Mouse (Mus musculus): ENCODE results near the gene Ccnd2. TPM values are rescaled to one million over a fixed set of nuclear protein-coding genes. Genes with fewer than 3 reads are reported as not detected.

Ccnd2 gene
- polyA plus RNA-seq, 1 experiment from 2014 or later, result 275 TPM

GRCm38 (mm10) chr6:127106726-127107125, 45.3 kb downstream of the Ccnd2 start:
- Histone ChIP-seq H3K27ac (ENCODE audit: low read depth, low read length) (no peak overlapping the region), H3K27me3 (replicated peaks; ENCODE audit: control insufficient read depth, insufficient read depth, low read length) (peaks cover 13% of the 10 kb centered on the region), H3K4me2 (no peak overlapping the region), H3K4me3 (ENCODE audit: low read depth, low read length) (no peak overlapping the region), H3K4me1 (replicated peaks; ENCODE audit: control insufficient read depth, insufficient read depth, low read length) (no peaks in the 10 kb centered on the region), H3K9me3 (ENCODE audit: control insufficient read depth, low read length) (no peaks in the 10 kb centered on the region), H3K9ac (ENCODE audit: low read depth, low read length) (no peak overlapping the region), H3K36me3 (ENCODE audit: control insufficient read depth, insufficient read depth, low read length) (no peaks in the 10 kb centered on the region)
- DNase-seq (ENCODE audit: low spot score) (no peak), ATAC-seq (replicated peaks; ENCODE audit: low FRiP score) (no peak)
- 69% methylated on average over 5 of the region's 5 CpGs for WGBS

DNA sequence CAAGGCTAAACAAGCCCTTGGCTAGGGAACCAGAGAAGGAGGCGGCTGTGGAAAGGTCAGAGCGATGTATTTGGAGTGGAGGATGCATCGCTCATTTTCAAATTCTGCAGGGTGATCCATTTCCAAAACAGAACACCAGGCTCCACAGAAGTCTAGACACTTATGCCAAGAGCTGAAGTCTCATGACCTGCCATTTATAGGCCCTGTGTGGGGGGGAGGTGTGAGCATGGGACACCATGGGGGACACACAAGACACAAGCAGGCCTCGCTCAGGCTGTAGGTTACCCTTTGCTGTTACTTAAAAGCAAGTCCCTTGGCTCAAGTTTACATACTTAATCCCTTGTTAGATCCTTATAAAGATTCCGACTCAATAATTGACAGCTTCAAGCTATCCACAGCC, 45.8 kb downstream of the Ccnd2 start:
- Histone ChIP-seq H3K4me3 (ENCODE audit: low read depth, low read length) (no peak overlapping the region), H3K27ac (ENCODE audit: low read depth, low read length) (no peak overlapping the region), H3K4me1 (replicated peaks; ENCODE audit: control insufficient read depth, insufficient read depth, low read length) (no peaks in the 10 kb centered on the region), H3K27me3 (replicated peaks; ENCODE audit: control insufficient read depth, insufficient read depth, low read length) (peaks cover 8% of the 10 kb centered on the region), H3K36me3 (ENCODE audit: control insufficient read depth, insufficient read depth, low read length) (no peaks in the 10 kb centered on the region), H3K4me2 (no peak overlapping the region), H3K9ac (ENCODE audit: low read depth, low read length) (no peak overlapping the region), H3K9me3 (ENCODE audit: control insufficient read depth, low read length) (no peaks in the 10 kb centered on the region)
- 85% methylated on average over 5 of the region's 5 CpGs for WGBS
- ATAC-seq (replicated peaks; ENCODE audit: low FRiP score) (no peak), DNase-seq (ENCODE audit: low spot score) (no peak)

- H3K9me3 ChIP-seq (ENCODE audit: control insufficient read depth, low read length), result no peaks in the 10 kb centered on the region
- H3K4me1 ChIP-seq (replicated peaks; ENCODE audit: control insufficient read depth, insufficient read depth, low read length), result no peaks in the 10 kb centered on the region
- no peak overlapping the region for H3K4me2 ChIP-seq
- 0 out of 2 replicates have a peak, but pooled peaks cover under 1% of the 10 kb centered on the region for H3K27me3 ChIP-seq (replicated peaks; ENCODE audit: control insufficient read depth, insufficient read depth, low read length)
- H3K36me3 ChIP-seq (ENCODE audit: control insufficient read depth, insufficient read depth, low read length), result no peaks in the 10 kb centered on the region
- ATAC-seq (replicated peaks; ENCODE audit: low FRiP score) (no peak), DNase-seq (ENCODE audit: low spot score) (no peak)
- no peak overlapping the region for H3K4me3 ChIP-seq (ENCODE audit: low read depth, low read length)
- no peak overlapping the region for H3K27ac ChIP-seq (ENCODE audit: low read depth, low read length)
- no peak overlapping the region for H3K9ac ChIP-seq (ENCODE audit: low read depth, low read length)
- WGBS, result 59% methylated on average over 6 of the region's 6 CpGs
Measured at GRCm38 (mm10) chr6:127105107-127105506, 46.9 kb downstream of the Ccnd2 start.

DNA sequence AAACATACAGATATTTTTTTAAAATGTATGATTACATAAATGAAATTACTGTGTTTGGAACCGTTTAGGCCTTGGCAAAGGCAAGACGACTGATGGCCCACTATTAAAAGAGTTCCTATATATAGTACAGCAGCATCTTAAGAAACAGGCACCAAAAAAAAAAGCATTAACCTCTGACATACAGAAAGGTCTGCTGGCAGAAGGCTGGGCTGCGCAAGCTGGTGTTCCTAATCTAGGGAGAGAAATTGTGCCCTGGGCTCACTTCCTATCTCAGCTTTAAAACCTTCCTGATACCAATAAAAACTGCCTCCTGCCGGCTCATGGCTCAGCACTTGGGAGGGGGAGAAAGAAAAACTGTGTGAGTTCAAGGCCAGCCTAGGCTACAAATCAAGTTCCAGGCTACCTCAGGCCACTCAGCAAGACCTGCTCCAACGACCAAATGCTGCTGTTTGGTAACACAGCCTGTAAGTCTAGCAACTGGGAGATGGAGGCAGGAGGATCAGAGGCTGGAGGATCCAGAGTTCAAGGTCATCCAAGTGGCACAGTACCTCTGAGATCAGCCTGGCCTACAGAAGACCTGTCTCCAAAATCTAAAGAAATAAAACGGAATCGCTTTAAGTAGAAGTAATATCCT, 47.5 kb downstream of the Ccnd2 start:
- Histone ChIP-seq H3K4me1 (replicated peaks; ENCODE audit: control insufficient read depth, insufficient read depth, low read length) (no peaks in the 10 kb centered on the region), H3K27ac (ENCODE audit: low read depth, low read length) (no peak overlapping the region), H3K27me3 (replicated peaks; ENCODE audit: control insufficient read depth, insufficient read depth, low read length) (no peaks in the 10 kb centered on the region), H3K4me2 (no peak overlapping the region), H3K36me3 (ENCODE audit: control insufficient read depth, insufficient read depth, low read length) (no peaks in the 10 kb centered on the region), H3K9me3 (ENCODE audit: control insufficient read depth, low read length) (no peaks in the 10 kb centered on the region), H3K4me3 (ENCODE audit: low read depth, low read length) (no peak overlapping the region), H3K9ac (ENCODE audit: low read depth, low read length) (no peak overlapping the region)
- no peak for DNase-seq (ENCODE audit: low spot score)
- WGBS, result 79% methylated on average over 7 of the region's 7 CpGs
- no peak for ATAC-seq (replicated peaks; ENCODE audit: low FRiP score)

- H3K9me3 ChIP-seq (ENCODE audit: control insufficient read depth, low read length), result no peaks in the 10 kb centered on the region
- WGBS, result 87% methylated on average over 6 of the region's 6 CpGs
- no peaks in the 10 kb centered on the region for H3K4me1 ChIP-seq (replicated peaks; ENCODE audit: control insufficient read depth, insufficient read depth, low read length)
- H3K4me3 ChIP-seq (ENCODE audit: low read depth, low read length), result no peak overlapping the region
- no peaks in the 10 kb centered on the region for H3K27me3 ChIP-seq (replicated peaks; ENCODE audit: control insufficient read depth, insufficient read depth, low read length)
- H3K9ac ChIP-seq (ENCODE audit: low read depth, low read length), result no peak overlapping the region
- H3K4me2 ChIP-seq, result no peak overlapping the region
- ATAC-seq (replicated peaks; ENCODE audit: low FRiP score) (no peak), DNase-seq (ENCODE audit: low spot score) (no peak)
- H3K27ac ChIP-seq (ENCODE audit: low read depth, low read length), result no peak overlapping the region
- no peaks in the 10 kb centered on the region for H3K36me3 ChIP-seq (ENCODE audit: control insufficient read depth, insufficient read depth, low read length)
Measured at GRCm38 (mm10) chr6:127103506-127104275, 48.3 kb downstream of the Ccnd2 start.

GRCm38 (mm10) chr6:127094565-127094964, 57.4 kb downstream of the Ccnd2 start:
- peaks cover 2% of the 10 kb centered on the region; the same call in 1 of the 2 replicates for H3K36me3 ChIP-seq (ENCODE audit: control insufficient read depth, insufficient read depth, low read length)
- no peak for ATAC-seq (replicated peaks; ENCODE audit: low FRiP score)
- H3K4me2 ChIP-seq, result no peak overlapping the region
- no peak overlapping the region for H3K27ac ChIP-seq (ENCODE audit: low read depth, low read length)
- no peaks in the 10 kb centered on the region for H3K9me3 ChIP-seq (ENCODE audit: control insufficient read depth, low read length)
- H3K27me3 ChIP-seq (replicated peaks; ENCODE audit: control insufficient read depth, insufficient read depth, low read length), result no peaks in the 10 kb centered on the region
- H3K4me3 ChIP-seq (ENCODE audit: low read depth, low read length), result no peak overlapping the region
- no peak overlapping the region for H3K9ac ChIP-seq (ENCODE audit: low read depth, low read length)
- H3K4me1 ChIP-seq (replicated peaks; ENCODE audit: control insufficient read depth, insufficient read depth, low read length), result no peaks in the 10 kb centered on the region
- no peak for DNase-seq (ENCODE audit: low spot score)
- 63% methylated on average over 7 of the region's 7 CpGs for WGBS

DNA sequence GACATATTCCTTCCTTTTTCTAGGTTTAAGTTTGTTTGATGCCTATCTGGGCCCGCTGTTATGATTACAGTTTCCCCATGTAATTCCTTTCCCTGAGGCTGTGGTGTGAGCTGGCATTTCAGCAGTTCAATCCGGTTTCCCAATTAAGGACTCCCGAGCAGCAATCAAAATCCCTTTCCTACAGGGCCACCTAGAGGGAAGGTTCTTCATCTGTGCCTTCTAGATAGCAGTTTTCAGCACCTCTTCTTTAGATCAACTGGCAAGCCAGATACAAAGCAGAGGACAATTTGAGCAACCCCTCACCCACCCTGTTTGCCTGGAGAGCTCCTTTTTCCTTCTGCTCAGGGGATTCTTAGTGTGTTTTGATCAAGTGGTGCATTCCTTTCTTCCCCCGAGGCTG, 65.3 kb downstream of the Ccnd2 start:
- H3K36me3 ChIP-seq (ENCODE audit: control insufficient read depth, insufficient read depth, low read length), result peaks cover 2% of the 10 kb centered on the region; the same call in 1 of the 2 replicates
- H3K4me3 ChIP-seq (ENCODE audit: low read depth, low read length), result no peak overlapping the region
- no peaks in the 10 kb centered on the region for H3K4me1 ChIP-seq (replicated peaks; ENCODE audit: control insufficient read depth, insufficient read depth, low read length)
- H3K4me2 ChIP-seq, result no peak overlapping the region
- H3K9me3 ChIP-seq (ENCODE audit: control insufficient read depth, low read length), result no peaks in the 10 kb centered on the region
- 64% methylated on average over 4 of the region's 4 CpGs for WGBS
- peaks cover 4% of the 10 kb centered on the region for H3K27me3 ChIP-seq (replicated peaks; ENCODE audit: control insufficient read depth, insufficient read depth, low read length)
- H3K9ac ChIP-seq (ENCODE audit: low read depth, low read length), result no peak overlapping the region
- no peak overlapping the region for H3K27ac ChIP-seq (ENCODE audit: low read depth, low read length)
- no peak for ATAC-seq (replicated peaks; ENCODE audit: low FRiP score)
- no peak for DNase-seq (ENCODE audit: low spot score)

GRCm38 (mm10) chr6:127081820-127082219, 70.2 kb downstream of the Ccnd2 start:
- Histone ChIP-seq H3K4me1 (replicated peaks; ENCODE audit: control insufficient read depth, insufficient read depth, low read length) (peaks cover 5% of the 10 kb centered on the region), H3K4me2 (no peak overlapping the region), H3K27ac (ENCODE audit: low read depth, low read length) (no peak overlapping the region), H3K36me3 (ENCODE audit: control insufficient read depth, insufficient read depth, low read length) (no peaks in the 10 kb centered on the region), H3K27me3 (replicated peaks; ENCODE audit: control insufficient read depth, insufficient read depth, low read length) (peaks cover 29% of the 10 kb centered on the region), H3K9ac (ENCODE audit: low read depth, low read length) (no peak overlapping the region), H3K4me3 (ENCODE audit: low read depth, low read length) (no peak overlapping the region), H3K9me3 (ENCODE audit: control insufficient read depth, low read length) (no peaks in the 10 kb centered on the region)
- DNase-seq (ENCODE audit: low spot score), result no peak
- 65% methylated on average over 6 of the region's 6 CpGs for WGBS
- ATAC-seq (replicated peaks; ENCODE audit: low FRiP score), result no peak
